Mouse (Mus musculus) cortical plate, adult 2 months (tissue): ENCODE measurements around the gene Stox2.

Experiments used
- CTCF ChIP-seq: fragments of 200-500 bp; IDR thresholded peaks from 2 replicates; pipeline ENCODE4 v1.5.1; 2011; ENCODE audit warnings: mild to moderate bottlenecking, control low read depth, low read length; ENCODE audit not compliant: insufficient read depth; ENCODE audit errors: extremely low read depth
- POLR2A ChIP-seq: fragments of 200-500 bp; IDR thresholded peaks from 2 replicates; pipeline ENCODE4 v1.6.1; 2011; ENCODE audit warnings: mild to moderate bottlenecking, low read length, control low read depth; ENCODE audit not compliant: insufficient read depth; ENCODE audit errors: extremely low read depth

DNA sequence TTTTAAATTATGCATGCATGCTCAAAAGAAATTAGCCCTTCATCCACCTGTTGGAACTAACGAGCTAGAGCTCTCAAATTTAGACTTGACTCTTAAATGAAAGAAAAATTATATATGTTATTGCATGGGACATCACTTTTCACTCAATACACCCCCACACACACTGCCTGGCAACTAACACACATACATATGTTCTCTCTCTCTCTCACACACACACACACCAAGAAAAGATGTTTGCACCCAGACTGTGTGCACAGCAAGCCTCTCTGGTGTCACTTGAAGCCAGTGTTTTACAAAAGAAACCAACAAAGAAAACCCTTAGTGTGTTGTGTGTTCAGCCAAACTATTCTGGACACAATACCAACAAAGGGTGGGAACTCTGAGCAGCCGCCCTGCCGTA is 75.1 kb downstream of the Stox2 start:
- TF ChIP-seq POLR2A: no peak
- no peak for TF ChIP-seq CTCF
